Mouse (Mus musculus) mouse embryonic stem cell (cell line): Measurements from ENCODE around the gene H2-M10.6.
"Not testable (repeated sequence)": the region's sequence is repeated elsewhere in the genome, so short reads cannot be mapped to it uniquely, and the experiment has no call there.

Experiments
- in situ Hi-C, 2 experiments: fragments of 300-500 bp; cut with MboI; formaldehyde crosslinking; loops; 1 replicate in 1 of 2; 3 replicates in 1 of 2; pipeline ENCODE4 v1.14.3; 2019 to 2020; ENCODE audit warnings: low sequenced_read_pairs in 2 of 2, low pct_unique_long_range_greater_than_20kb in 1 of 2, mixed read lengths in 1 of 2; ENCODE audit not compliant: unreplicated experiment in 1 of 2

H2-M10.6 gene

GRCm38 (mm10) chr17:36811871-36812270 is at the start of gene H2-M10.6:
Gene H2-M10.6 (plus strand): TSS chr17:36812171.
- in situ Hi-C loops = no loop called here

GRCm38 (mm10) chr17:36763816-36764215 is 48.2 kb upstream of the H2-M10.6 start:
- in situ Hi-C loops = no loop called here

- in situ Hi-C loops = not testable (repeated sequence)
These were observed 47.7 kb upstream of the H2-M10.6 start for GRCm38 (mm10) chr17:36764244-36764643.

- in situ Hi-C loops = not testable (repeated sequence)
These were observed 46.6 kb upstream of the H2-M10.6 start for GRCm38 (mm10) chr17:36765403-36765802.

GRCm38 (mm10) chr17:36772610-36773009 is 39.4 kb upstream of the H2-M10.6 start, which contains the start of gene H2-M10.5:
Gene H2-M10.5 (plus strand): TSS chr17:36772910.
- in situ Hi-C loops = not testable (repeated sequence)

- in situ Hi-C loops = loop anchor here in 1 of 2 experiments (25.0 kb wide), 1 partner anchor 419 kb away; the partner anchor contains the start of gene H2-M10.3
These were observed 30.4 kb upstream of the H2-M10.6 start for GRCm38 (mm10) chr17:36781533-36781932.

GRCm38 (mm10) chr17:36786483-36786886 is 25.5 kb upstream of the H2-M10.6 start:
- in situ Hi-C loops = loop anchor here in 1 of 2 experiments (25.0 kb wide), 1 partner anchor 424 kb away; the partner anchor contains the start of gene H2-M10.3

- in situ Hi-C loops = loop anchor here in 1 of 2 experiments (25.0 kb wide), 1 partner anchor 426 kb away; the partner anchor contains the start of gene H2-M10.3
These were observed 23.6 kb upstream of the H2-M10.6 start for GRCm38 (mm10) chr17:36788351-36788750.

- in situ Hi-C loops = loop anchor here in 1 of 2 experiments (25.0 kb wide), 1 partner anchor 426 kb away; the partner anchor contains the start of gene H2-M10.3
These were observed 23.2 kb upstream of the H2-M10.6 start for GRCm38 (mm10) chr17:36788801-36789200.

GRCm38 (mm10) chr17:36799493-36799892 is 12.5 kb upstream of the H2-M10.6 start:
- in situ Hi-C loops = loop anchor here in 1 of 2 experiments (25.0 kb wide), 1 partner anchor 437 kb away; the partner anchor contains the start of gene H2-M10.3

- in situ Hi-C loops = loop anchor here in 1 of 2 experiments (25.0 kb wide), 1 partner anchor 438 kb away; the partner anchor contains the start of gene H2-M10.3
These were observed 12.0 kb upstream of the H2-M10.6 start for GRCm38 (mm10) chr17:36799921-36800462.

GRCm38 (mm10) chr17:36824005-36824404 is 12.0 kb downstream of the H2-M10.6 start:
- in situ Hi-C loops = loop anchor here in 1 of 2 experiments (10.0 kb wide), 1 partner anchor 381 kb away; the partner anchor contains the start of gene Olfr94

GRCm38 (mm10) chr17:36825525-36825924 is 13.6 kb downstream of the H2-M10.6 start:
- in situ Hi-C loops = loop anchor here in 1 of 2 experiments (10.0 kb wide), 1 partner anchor 379 kb away; the partner anchor contains the start of gene Olfr94

- in situ Hi-C loops = loop anchor here in 1 of 2 experiments (10.0 kb wide), 1 partner anchor 379 kb away; the partner anchor contains the start of gene Olfr94
These were observed 14.0 kb downstream of the H2-M10.6 start for GRCm38 (mm10) chr17:36826002-36826401.

GRCm38 (mm10) chr17:36828488-36828887 is 16.5 kb downstream of the H2-M10.6 start:
- in situ Hi-C loops = loop anchor here in 1 of 2 experiments (10.0 kb wide), 1 partner anchor 376 kb away; the partner anchor contains the start of gene Olfr94

GRCm38 (mm10) chr17:36830470-36830869 is 18.5 kb downstream of the H2-M10.6 start:
- in situ Hi-C loops = no loop called here

GRCm38 (mm10) chr17:36832694-36833093 is 20.7 kb downstream of the H2-M10.6 start:
- in situ Hi-C loops = no loop called here

- in situ Hi-C loops = no loop called here
These were observed 23.8 kb downstream of the H2-M10.6 start for GRCm38 (mm10) chr17:36835591-36836426.

- in situ Hi-C loops = no loop called here
These were observed 24.4 kb downstream of the H2-M10.6 start for GRCm38 (mm10) chr17:36836427-36836812.
